Mouse (Mus musculus): ENCODE measurements around the gene Tnfrsf21.

DNA sequence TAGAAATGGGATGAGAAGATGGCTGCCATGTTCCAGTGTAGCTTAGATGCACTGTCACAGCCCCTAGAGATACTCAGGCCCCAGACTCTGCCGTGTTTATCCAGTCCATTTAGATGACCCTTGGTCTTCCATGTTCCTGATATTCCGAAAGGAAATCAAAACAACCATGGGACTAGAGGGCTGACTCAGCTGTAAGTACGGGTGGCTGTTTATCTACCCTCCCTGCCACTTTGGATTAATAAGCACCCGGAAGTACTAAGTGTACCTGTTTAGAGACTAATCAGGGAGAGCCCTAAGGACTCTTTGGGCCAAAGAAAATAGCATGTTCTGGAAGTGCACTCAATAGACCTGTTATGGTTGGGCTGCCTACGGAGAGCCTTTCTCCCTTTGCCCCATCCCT lies 64.9 kb downstream of the Tnfrsf21 start:
- TF ChIP-seq CTCF (IDR thresholded peaks at IDR 0.05; ENCODE audit: low read depth) (no peak), EP300 (IDR thresholded peaks at IDR 0.05; ENCODE audit: low read depth) (no peak)
